Mouse (Mus musculus) heart, adult 2 months (tissue): ENCODE results near the gene Arsg.

ENCODE experiments used
- CTCF ChIP-seq: fragments of 200-600 bp; IDR thresholded peaks from 2 replicates; pipeline ENCODE4 v1.8.1; 2022; ENCODE audit warnings: antibody characterized with exemption, mild to moderate bottlenecking, moderate library complexity
- POLR2A ChIP-seq: fragments of 200-500 bp; IDR thresholded peaks from 2 replicates; pipeline ENCODE4 v1.6.1; 2011; ENCODE audit warnings: mild to moderate bottlenecking, low read depth, low read length, control low read depth; ENCODE audit not compliant: insufficient read depth

DNA sequence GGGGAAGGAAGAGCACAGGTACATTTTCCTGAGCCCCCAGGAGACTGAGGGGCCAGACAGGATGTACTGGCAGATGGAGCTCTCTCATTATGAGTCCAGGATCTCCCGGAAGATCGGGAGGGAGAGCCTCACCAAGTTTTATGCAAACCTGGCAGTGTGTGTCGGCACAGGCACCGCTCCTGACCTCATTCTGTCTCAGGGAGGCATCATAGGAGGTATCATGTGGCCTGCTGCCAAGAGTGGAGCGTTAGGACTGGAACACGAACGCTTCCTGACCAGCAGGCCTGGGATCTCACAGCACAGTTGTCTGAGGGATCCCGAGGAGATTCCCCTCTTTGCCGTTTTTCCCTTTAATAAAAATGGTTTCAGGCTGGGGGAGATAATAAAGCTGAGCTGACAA is 31.8 kb downstream of the Arsg start:
- no peak for TF ChIP-seq POLR2A
- TF ChIP-seq CTCF: no peak
